ENCODE assay signal across 10 mouse cellular contexts in the genomic region with DNA sequence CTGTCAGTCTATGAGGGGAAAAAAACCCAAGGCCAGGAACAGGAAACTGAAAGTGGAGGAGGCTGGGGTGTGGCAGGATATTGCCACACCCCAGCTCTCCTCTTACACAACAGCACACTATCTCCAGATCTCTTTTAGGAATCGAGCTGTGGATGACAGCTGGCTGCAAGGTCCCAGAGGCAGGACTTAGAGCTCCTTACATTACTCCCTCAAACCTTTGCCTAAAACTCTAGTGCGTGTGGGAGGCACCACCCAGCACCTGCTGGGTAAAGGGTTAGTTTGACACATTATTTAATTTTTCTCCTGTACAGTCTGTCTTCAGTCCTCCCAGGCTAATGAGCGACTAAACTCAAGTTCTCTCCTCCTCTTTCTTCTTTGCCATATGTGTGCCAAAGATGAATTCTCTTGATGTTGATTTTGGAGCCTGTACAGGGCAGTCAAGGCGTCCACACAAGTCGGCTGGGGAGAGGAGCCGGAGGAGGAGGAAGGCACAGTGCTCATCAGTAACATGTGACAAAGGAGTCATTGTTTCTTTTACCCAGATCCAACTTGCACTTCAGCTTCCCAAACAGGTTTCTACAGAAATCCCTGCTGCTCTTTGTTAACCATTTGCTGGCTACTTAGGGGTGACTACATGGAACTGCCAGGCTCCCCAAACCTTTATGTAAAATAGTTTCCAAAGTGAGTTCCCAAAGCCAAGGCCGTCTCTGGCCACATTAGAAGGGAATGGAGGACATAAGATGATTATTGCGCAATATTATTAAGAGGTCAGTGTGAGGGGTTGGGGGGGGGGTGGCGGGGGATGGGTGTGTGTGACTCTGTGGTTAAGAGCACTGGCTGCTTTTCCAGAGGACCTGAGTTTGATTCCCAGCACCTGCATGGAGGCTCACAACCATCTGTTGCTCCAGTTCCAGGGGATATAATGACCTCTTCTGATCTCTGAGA. TPM values are rescaled to one million over a fixed set of nuclear protein-coding genes. Genes with fewer than 3 reads are reported as not detected.
A peak's percentile ranks its signal among the peaks of the same experiment; 100 is the strongest.
DNase-seq lines count a peak whose midpoint lies in the region; ATAC-seq and TF ChIP-seq lines count a peak whose summit lies in the region.
"Had no signal": no experiment of that assay in that cellular context is flagged by ENCODE, and none has a peak within 500 bp of the region (broad histone marks: within the 10 kb centered on the region; RNA-seq: fewer than 3 reads in every experiment).

No protein-coding gene starts in this region.

- H3K27ac ChIP-seq in heart, embryonic 12.5 days (ENCODE audit: poor library complexity, severe bottlenecking) = no peak overlapping the region
- peak overlapping the region; percentile 70 for H3K27ac ChIP-seq in heart, postnatal 0 days (ENCODE audit: low read depth)
- no peak overlapping the region for H3K27ac ChIP-seq in liver, embryonic 14.5 days
- peak overlapping the region; percentile 83 for H3K27ac ChIP-seq in stomach, embryonic 16.5 days (ENCODE audit: low read length)
- H3K27ac ChIP-seq: midbrain, embryonic 12.5 days had no signal

- no peak for TF ChIP-seq CTCF in heart, postnatal 0 days (IDR thresholded peaks at IDR 0.05; ENCODE audit: low read depth)
- no peak for TF ChIP-seq CTCF in liver, embryonic 14.5 days (IDR thresholded peaks at IDR 0.05; ENCODE audit: low read depth)

- H3K4me3 ChIP-seq in heart, embryonic 12.5 days = no peak overlapping the region
- H3K4me3 ChIP-seq in heart, postnatal 0 days (ENCODE audit: low read depth, low read length) = no peak overlapping the region
- H3K4me3 ChIP-seq in liver, embryonic 14.5 days (ENCODE audit: insufficient read depth in 1 of 2, low read depth in 2 of 2, low read length in 2 of 2) = no peak overlapping the region
- H3K4me3 ChIP-seq in stomach, embryonic 16.5 days (replicated peaks; ENCODE audit: low read length) = no peak overlapping the region; the same call in 1 of the 2 replicates
- H3K4me3 ChIP-seq: midbrain, embryonic 12.5 days had no signal

- no peak for ATAC-seq in heart, embryonic 12.5 days (ENCODE audit: insufficient number of reproducible peaks, low FRiP score)
- ATAC-seq in heart, postnatal 0 days (ENCODE audit: insufficient read depth, low read depth) = peak; percentile 11; the same call in 1 of the 2 replicates
- ATAC-seq in liver, embryonic 14.5 days (ENCODE audit: insufficient read depth) = no peak
- ATAC-seq in stomach, embryonic 16.5 days (ENCODE audit: insufficient read depth, low FRiP score) = peak; percentile 68; the same call in 1 of the 2 replicates

- 59% methylated on average over 9 of the region's 9 CpGs for WGBS in heart, embryonic 12.5 days
- WGBS in heart, postnatal 0 days = 55% methylated on average over 9 of the region's 9 CpGs
- whole genome bisulfite sequencing in liver, embryonic 14.5 days (ENCODE audit: insufficient replicate concordance) = 42% methylated on average over 9 of the region's 9 CpGs
- WGBS in stomach, embryonic 16.5 days = 46% methylated on average over 9 of the region's 9 CpGs

- H3K4me2 ChIP-seq in heart, embryonic 12.5 days = no peak overlapping the region
- H3K4me2 ChIP-seq in heart, postnatal 0 days (ENCODE audit: low read depth, low read length) = peak overlapping the region; percentile 5; the same call in 1 of the 2 replicates
- peak overlapping the region; percentile 41 for H3K4me2 ChIP-seq in liver, embryonic 14.5 days (ENCODE audit: low read depth)
- 0 out of 2 replicates have a peak overlapping the region, but pooled peaks have one; percentile 19 for H3K4me2 ChIP-seq in stomach, embryonic 16.5 days (ENCODE audit: low read depth, low read length)
- H3K4me2 ChIP-seq: midbrain, embryonic 12.5 days had no signal

- no peaks in the 10 kb centered on the region for H3K27me3 ChIP-seq in heart, embryonic 12.5 days (replicated peaks)
- no peaks in the 10 kb centered on the region for H3K27me3 ChIP-seq in heart, postnatal 0 days (ENCODE audit: control insufficient read depth, insufficient read depth, low read length)
- H3K27me3 ChIP-seq in liver, embryonic 14.5 days (ENCODE audit: control insufficient read depth, insufficient read depth, low read length) = no peaks in the 10 kb centered on the region
- H3K27me3 ChIP-seq in stomach, embryonic 16.5 days (ENCODE audit: control insufficient read depth, insufficient read depth, low read length) = no peaks in the 10 kb centered on the region
- H3K27me3 ChIP-seq: midbrain, embryonic 12.5 days; Patski had no signal

- peaks cover 11% of the 10 kb centered on the region for H3K4me1 ChIP-seq in heart, embryonic 12.5 days (replicated peaks)
- H3K4me1 ChIP-seq in heart, postnatal 0 days (ENCODE audit: control insufficient read depth, insufficient read depth) = peaks cover 3% of the 10 kb centered on the region
- peaks cover 25 to 37% of the 10 kb centered on the region in 2 experiments for H3K4me1 ChIP-seq in liver, embryonic 14.5 days (replicated peaks; ENCODE audit: control insufficient read depth in 2 of 2, insufficient read depth in 2 of 2, low read length in 1 of 2)
- H3K4me1 ChIP-seq in stomach, embryonic 16.5 days (ENCODE audit: control insufficient read depth, insufficient read depth, low read length) = peaks cover 9% of the 10 kb centered on the region

- 0 out of 2 replicates have a peak, but pooled peaks cover 5% of the 10 kb centered on the region for H3K9me3 ChIP-seq in heart, embryonic 12.5 days (replicated peaks)
- H3K9me3 ChIP-seq in heart, postnatal 0 days (replicated peaks; ENCODE audit: control insufficient read depth, low read length) = no peaks in the 10 kb centered on the region
- H3K9me3 ChIP-seq in liver, embryonic 14.5 days (ENCODE audit: control insufficient read depth, low read length) = no peaks in the 10 kb centered on the region
- no peaks in the 10 kb centered on the region for H3K9me3 ChIP-seq in stomach, embryonic 16.5 days (replicated peaks; ENCODE audit: control insufficient read depth, low read length)
- H3K9me3 ChIP-seq: midbrain, embryonic 12.5 days had no signal

- H3K9ac ChIP-seq in heart, embryonic 12.5 days = no peak overlapping the region
- H3K9ac ChIP-seq in heart, postnatal 0 days (replicated peaks; ENCODE audit: low read depth, low read length) = no peak overlapping the region
- no peak overlapping the region; the same call in 1 of the 2 replicates for H3K9ac ChIP-seq in liver, embryonic 14.5 days (replicated peaks)
- H3K9ac ChIP-seq in stomach, embryonic 16.5 days (ENCODE audit: low read length) = 0 out of 2 replicates have a peak overlapping the region, but pooled peaks have one; percentile 22
- H3K9ac ChIP-seq: midbrain, embryonic 12.5 days had no signal

- peak; percentile 62 to 71 for DNase-seq in heart, adult 18-20 months
- peak; percentile 56 for DNase-seq in Muller cell, postnatal 12 days (ENCODE audit: inconsistent ontology term)
- peak; percentile 55 for DNase-seq in heart, postnatal 0 days (ENCODE audit: low spot score)
- no peak for DNase-seq in liver, embryonic 14.5 days (ENCODE audit: low read depth in 3 of 3, low spot score in 3 of 3)
- no peak for DNase-seq in cerebellum, adult 11 months
- DNase-seq in gastrocnemius, postnatal 10 days = no peak

- no peaks in the 10 kb centered on the region for H3K36me3 ChIP-seq in heart, embryonic 12.5 days
- no peaks in the 10 kb centered on the region for H3K36me3 ChIP-seq in heart, postnatal 0 days (replicated peaks; ENCODE audit: control insufficient read depth, insufficient read depth, low read length)
- no peaks in the 10 kb centered on the region for H3K36me3 ChIP-seq in liver, embryonic 14.5 days (replicated peaks; ENCODE audit: control insufficient read depth, insufficient read depth, low read depth)
- no peaks in the 10 kb centered on the region for H3K36me3 ChIP-seq in stomach, embryonic 16.5 days (ENCODE audit: control insufficient read depth, insufficient read depth, low read length)
- H3K36me3 ChIP-seq: midbrain, embryonic 12.5 days had no signal

- peak; percentile 52; the same call in 1 of the 2 replicates for TF ChIP-seq EP300 in heart, postnatal 0 days (IDR thresholded peaks at IDR 0.05; ENCODE audit: low read depth)
- no peak for TF ChIP-seq EP300 in liver, embryonic 14.5 days (IDR thresholded peaks at IDR 0.05; ENCODE audit: low read depth)

RNA-seq across cellular contexts. Expression of gene H2-T24, which starts 3.6 kb away (rescaled TPM):
- 1 to 10 TPM; 6.5 to 6.7 TPM for total RNA-seq in heart, adult 18-20 months (2021)
- polyA plus RNA-seq in heart, embryonic 12.5 days (2016; fragmentation: Nextera tagmentation; extraction: Ambion mirVana) = 3.4 and 3.9 TPM in 2 replicates
- 6.2 TPM in 1 of 2 replicates, not detected in the other for total RNA-seq in heart, postnatal 0 days (2014; rRNA removed; ENCODE audit: low replicate concordance)
- polyA plus RNA-seq in heart, postnatal 0 days (2015; fragmentation: Nextera tagmentation; extraction: Ambion mirVana) = 1.8 TPM in 2 replicates
- polyA plus RNA-seq in liver, embryonic 14.5 days (2012; rRNA removed) = 3.2 and 4.3 TPM in 2 replicates
- polyA plus RNA-seq in liver, embryonic 14.5 days (2014; fragmentation: Nextera tagmentation; extraction: Ambion mirVana) = 3.7 and 4.0 TPM in 2 replicates
- polyA plus RNA-seq in stomach, embryonic 16.5 days (2015; fragmentation: Nextera tagmentation; extraction: Ambion mirVana) = 2.7 TPM in 2 replicates
- under 1 TPM; 0.45 to 0.84 TPM for total RNA-seq in gastrocnemius, postnatal 10 days (2021)

RNA-seq across cellular contexts. Expression of gene H2-T23, which starts 8.7 kb away (rescaled TPM):
- 10 to 100 TPM; 31.7 to 56.7 TPM for total RNA-seq in heart, adult 18-20 months (2021)
- 4.7 and 5.2 TPM in 2 replicates for polyA plus RNA-seq in heart, embryonic 12.5 days (2016; fragmentation: Nextera tagmentation; extraction: Ambion mirVana)
- 19.2 and 34.8 TPM in 2 replicates for total RNA-seq in heart, postnatal 0 days (2014; rRNA removed; ENCODE audit: low replicate concordance)
- polyA plus RNA-seq in heart, postnatal 0 days (2015; fragmentation: Nextera tagmentation; extraction: Ambion mirVana) = 10.3 and 10.8 TPM in 2 replicates
- 24.3 and 29.1 TPM in 2 replicates for polyA plus RNA-seq in liver, embryonic 14.5 days (2012; rRNA removed)
- polyA plus RNA-seq in liver, embryonic 14.5 days (2014; fragmentation: Nextera tagmentation; extraction: Ambion mirVana) = 25.5 and 28.8 TPM in 2 replicates
- polyA plus RNA-seq in stomach, embryonic 16.5 days (2015; fragmentation: Nextera tagmentation; extraction: Ambion mirVana) = 16.9 and 17.5 TPM in 2 replicates
- total RNA-seq in gastrocnemius, postnatal 10 days (2021) = 1 to 10 TPM; 5.2 to 6.7 TPM

RNA-seq across cellular contexts. Expression of gene H2-T22, which starts 18.6 kb away (rescaled TPM):
- 10 to 100 TPM; 15.0 to 23.6 TPM for total RNA-seq in heart, adult 18-20 months (2021)
- polyA plus RNA-seq in heart, embryonic 12.5 days (2016; fragmentation: Nextera tagmentation; extraction: Ambion mirVana) = 4.7 and 6.1 TPM in 2 replicates
- total RNA-seq in heart, postnatal 0 days (2014; rRNA removed; ENCODE audit: low replicate concordance) = 17.4 and 19.6 TPM in 2 replicates
- 8.2 and 8.4 TPM in 2 replicates for polyA plus RNA-seq in heart, postnatal 0 days (2015; fragmentation: Nextera tagmentation; extraction: Ambion mirVana)
- 6.8 and 7.9 TPM in 2 replicates for polyA plus RNA-seq in liver, embryonic 14.5 days (2012; rRNA removed)
- polyA plus RNA-seq in liver, embryonic 14.5 days (2014; fragmentation: Nextera tagmentation; extraction: Ambion mirVana) = 9.8 and 10.6 TPM in 2 replicates
- polyA plus RNA-seq in stomach, embryonic 16.5 days (2015; fragmentation: Nextera tagmentation; extraction: Ambion mirVana) = 19.9 and 23.5 TPM in 2 replicates
- 1 to 10 TPM; 8.1 to 8.8 TPM for total RNA-seq in gastrocnemius, postnatal 10 days (2021)

RNA-seq across cellular contexts. Expression of gene Gm6034, which starts 18.8 kb away (rescaled TPM):
- total RNA-seq in heart, adult 18-20 months (2021) = not detected
- not detected in 2 replicates for polyA plus RNA-seq in heart, embryonic 12.5 days (2016; fragmentation: Nextera tagmentation; extraction: Ambion mirVana)
- total RNA-seq in heart, postnatal 0 days (2014; rRNA removed; ENCODE audit: low replicate concordance) = not detected in 2 replicates
- not detected in 2 replicates for polyA plus RNA-seq in heart, postnatal 0 days (2015; fragmentation: Nextera tagmentation; extraction: Ambion mirVana)
- not detected in 2 replicates for polyA plus RNA-seq in liver, embryonic 14.5 days (2012; rRNA removed)
- not detected in 2 replicates for polyA plus RNA-seq in liver, embryonic 14.5 days (2014; fragmentation: Nextera tagmentation; extraction: Ambion mirVana)
- 0.15 TPM in 1 of 2 replicates, not detected in the other for polyA plus RNA-seq in stomach, embryonic 16.5 days (2015; fragmentation: Nextera tagmentation; extraction: Ambion mirVana)
- total RNA-seq in gastrocnemius, postnatal 10 days (2021) = under 1 TPM in 1 of 2 experiments, not detected in 1; 0.16 TPM
- polyA plus RNA-seq: midbrain, embryonic 12.5 days; Patski had no signal

RNA-seq across cellular contexts. Expression of gene Gm11127, which starts 34.2 kb away (rescaled TPM):
- total RNA-seq in heart, adult 18-20 months (2021) = 10 to 100 TPM in 1 of 2 experiments, 1 to 10 TPM in 1; 5.4 to 10.0 TPM
- not detected in 2 replicates for polyA plus RNA-seq in heart, embryonic 12.5 days (2016; fragmentation: Nextera tagmentation; extraction: Ambion mirVana)
- not detected in 2 replicates for total RNA-seq in heart, postnatal 0 days (2014; rRNA removed; ENCODE audit: low replicate concordance)
- polyA plus RNA-seq in heart, postnatal 0 days (2015; fragmentation: Nextera tagmentation; extraction: Ambion mirVana) = not detected in 2 replicates
- polyA plus RNA-seq in liver, embryonic 14.5 days (2012; rRNA removed) = 0.03 TPM in 1 of 2 replicates, not detected in the other
- not detected in 2 replicates for polyA plus RNA-seq in liver, embryonic 14.5 days (2014; fragmentation: Nextera tagmentation; extraction: Ambion mirVana)
- 0.85 and 0.89 TPM in 2 replicates for polyA plus RNA-seq in stomach, embryonic 16.5 days (2015; fragmentation: Nextera tagmentation; extraction: Ambion mirVana)
- total RNA-seq in gastrocnemius, postnatal 10 days (2021) = 1 to 10 TPM; 1.6 to 2.0 TPM
- polyA plus RNA-seq: midbrain, embryonic 12.5 days had no signal

Comparison
In these comparisons a context has a peak if more than half of its experiments do, and no peak if none do; other contexts are left out.
1. ATAC-seq: peak in heart, postnatal 0 days (single experiment) and stomach, embryonic 16.5 days (single experiment); none in heart, embryonic 12.5 days (single experiment) and liver, embryonic 14.5 days (single experiment).
2. H3K27ac ChIP-seq: peak in heart, postnatal 0 days (single experiment) and stomach, embryonic 16.5 days (single experiment); none in heart, embryonic 12.5 days (single experiment) and liver, embryonic 14.5 days (single experiment).
3. DNase-seq: peak in heart, adult 18-20 months (2 of 2), Muller cell, postnatal 12 days (single experiment) and heart, postnatal 0 days (single experiment); none in liver, embryonic 14.5 days (0 of 3), cerebellum, adult 11 months (single experiment) and gastrocnemius, postnatal 10 days (single experiment).